Mouse (Mus musculus): ENCODE measurements at regions not wholly inside any gene's neighbourhood (a gene's known extent, or its start where the extent isn't known, plus 50 kb on each side); places are given as distances from the start of the nearest gene placed in this dataset.

- TF ChIP-seq POLR2A (IDR thresholded peaks at IDR 0.05; ENCODE audit: low read depth, low read length) (no peak), GABPA (IDR thresholded peaks at IDR 0.05; ENCODE audit: insufficient replicate concordance, low read depth, low read length) (no peak), CTCF (conservative IDR thresholded peaks at IDR 0.05 in 1 of 2, IDR thresholded peaks at IDR 0.05 in 1 of 2; ENCODE audit: low read depth in 2 of 2, low read length in 2 of 2) (no peak), ZC3H11A (IDR thresholded peaks at IDR 0.05; ENCODE audit: low read depth, low read length) (no peak), JUN (IDR thresholded peaks at IDR 0.05; ENCODE audit: insufficient read depth, low read depth, low read length) (no peak), E2F4 (IDR thresholded peaks at IDR 0.05; ENCODE audit: insufficient replicate concordance, low read depth, low read length) (no peak), EP300 (IDR thresholded peaks at IDR 0.05; ENCODE audit: low read length) (no peak), BHLHE40 (IDR thresholded peaks at IDR 0.05; ENCODE audit: low read depth, low read length) (no peak), ZNF384 (IDR thresholded peaks at IDR 0.05; ENCODE audit: low read depth, low read length) (no peak), POLR2AphosphoS2 (IDR thresholded peaks at IDR 0.05; ENCODE audit: low read depth, low read length) (no peak)
Measured at GRCm38 (mm10) chr13:86097291-86097690, 50.6 kb upstream of the Cox7c start.
